Mouse (Mus musculus) ES-E14 (cell line): ENCODE results near the gene Zbtb3. TPM values are rescaled to one million over a fixed set of nuclear protein-coding genes. Genes with fewer than 3 reads are reported as not detected.

Experiments
- DNase-seq: peaks from one replicate; pipeline ENCODE4 v3.0.0-alpha.2; 2013; ENCODE audit warnings: low read depth, low spot score
- H3K27ac ChIP-seq: 2 replicates; pipeline ENCODE4 v1.5.1; 2012; ENCODE audit warnings: low read depth, mild to moderate bottlenecking, low read length, moderate library complexity, mixed read lengths; ENCODE audit not compliant: poor library complexity, insufficient read depth, severe bottlenecking
- H3K36me3 ChIP-seq: 2 replicates; pipeline ENCODE4 v1.6.1; 2012; ENCODE audit warnings: mild to moderate bottlenecking, low read length, moderate library complexity, mixed read lengths; ENCODE audit not compliant: control insufficient read depth, poor library complexity, insufficient read depth, severe bottlenecking
- H3K4me1 ChIP-seq, 2 experiments: fragments of 150-350 bp in 1 of 2; sonication (generic) in 1 of 2; 2 replicates each; pipeline ENCODE4 v1.6.1; 2012; ENCODE audit warnings: low read length in 2 of 2, mild to moderate bottlenecking in 1 of 2, mixed read lengths in 1 of 2; ENCODE audit not compliant: control insufficient read depth in 2 of 2, insufficient read depth in 2 of 2, poor library complexity in 1 of 2
- H3K4me3 ChIP-seq, 2 experiments: fragments of 150-350 bp in 1 of 2; sonication (generic) in 1 of 2; 2 replicates each; pipeline ENCODE4 v1.5.1; 2012; ENCODE audit warnings: low read length in 2 of 2, low read depth in 1 of 2, mild to moderate bottlenecking in 1 of 2, mixed read lengths in 1 of 2; ENCODE audit not compliant: insufficient read depth in 1 of 2, poor library complexity in 1 of 2, severe bottlenecking in 1 of 2
- H3K9ac ChIP-seq: 2 replicates; pipeline ENCODE4 v1.6.1; 2012; ENCODE audit warnings: low read depth, mild to moderate bottlenecking, low read length, mixed read lengths; ENCODE audit not compliant: poor library complexity, insufficient read depth, severe bottlenecking
- H3K9me3 ChIP-seq: fragments of 150-350 bp; sonication (generic); 2 replicates; pipeline ENCODE4 v1.6.1; 2012; ENCODE audit warnings: low read depth, mild to moderate bottlenecking, low read length; ENCODE audit not compliant: control insufficient read depth, insufficient read depth
- CHD2 ChIP-seq: IDR thresholded peaks from 2 replicates; pipeline ENCODE4 v1.6.1; 2014; ENCODE audit warnings: mild to moderate bottlenecking, low read depth, low read length, inconsistent platforms
- HCFC1 ChIP-seq: IDR thresholded peaks from 2 replicates; pipeline ENCODE4 v1.6.1; 2012; ENCODE audit warnings: low read length, inconsistent platforms, borderline replicate concordance; ENCODE audit not compliant: insufficient read depth
- MAFK ChIP-seq: IDR thresholded peaks from 2 replicates; pipeline ENCODE4 v1.6.1; 2014; ENCODE audit warnings: mild to moderate bottlenecking, low read depth, low read length, inconsistent platforms; ENCODE audit not compliant: insufficient read depth
- ZC3H11A ChIP-seq: IDR thresholded peaks from 2 replicates; pipeline ENCODE4 v1.6.1; 2012; ENCODE audit warnings: low read depth, mild to moderate bottlenecking, inconsistent platforms, low read length, borderline replicate concordance
- ZNF384 ChIP-seq: IDR thresholded peaks from 2 replicates; pipeline ENCODE4 v1.6.1; 2012; ENCODE audit warnings: low read depth, low read length, inconsistent platforms
- in situ Hi-C, 2 experiments: fragments of 600-800 bp; cut with MboI; formaldehyde crosslinking; loops; one replicate each; pipeline ENCODE4 v1.15.1; 2025; ENCODE audit warnings: low sequenced_read_pairs in 2 of 2, inconsistent platforms in 1 of 2; ENCODE audit not compliant: unreplicated experiment in 2 of 2
- total RNA-seq: library from RNA; depleted of rRNA; stranded (reverse); fragments of 300-350 nt; gene quantifications from 2 replicates; pipeline ENCODE4 v1.2.3, GENCODE M21; 2012

Gene Zbtb3
- total RNA-seq, 1 experiment = 3.4 TPM

DNA sequence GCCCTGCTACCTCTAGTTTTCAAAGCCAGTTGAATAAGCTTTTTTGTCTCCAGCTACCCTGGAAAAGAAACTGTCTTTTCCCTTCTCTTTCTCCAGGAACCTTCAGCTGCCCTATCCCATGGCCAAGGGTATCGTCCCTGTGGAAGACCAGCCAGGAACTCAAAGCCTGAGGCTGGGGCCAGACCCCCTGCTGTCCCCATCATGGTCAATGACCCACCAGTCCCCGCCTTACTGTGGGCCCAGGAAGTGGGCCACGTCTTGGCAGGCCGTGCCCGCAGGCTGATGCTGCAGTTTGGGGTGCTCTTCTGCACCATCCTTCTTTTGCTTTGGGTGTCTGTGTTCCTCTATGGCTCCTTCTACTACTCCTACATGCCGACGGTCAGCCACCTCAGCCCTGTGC, 38.7 kb downstream of the Zbtb3 start:
- Histone ChIP-seq H3K4me3 (peak overlapping the region in 1 of 2 experiments; percentile 70; a peak in 1 of 4 replicates), H3K27ac (no peak overlapping the region), H3K4me1 (peaks cover 2 to 13% of the 10 kb centered on the region in 2 experiments; a peak in 3 of 4 replicates), H3K9me3 (no peaks in the 10 kb centered on the region), H3K9ac (no peak overlapping the region; the same call in 1 of the 2 replicates), H3K36me3 (peaks cover 1% of the 10 kb centered on the region; the same call in 1 of the 2 replicates)
- in situ Hi-C loops = no loop called here
- TF ChIP-seq MAFK = no peak
- TF ChIP-seq CHD2 = no peak
- no peak for DNase-seq

- in situ Hi-C loops = no loop called here
- Histone ChIP-seq H3K36me3 (peaks cover 8% of the 10 kb centered on the region; the same call in 1 of the 2 replicates), H3K4me3 (no peak overlapping the region), H3K9ac (no peak overlapping the region), H3K9me3 (no peaks in the 10 kb centered on the region), H3K27ac (no peak overlapping the region), H3K4me1 (peaks cover 2 to 18% of the 10 kb centered on the region in 2 experiments; a peak in 3 of 4 replicates)
- TF ChIP-seq ZC3H11A = no peak
- TF ChIP-seq MAFK = no peak
- no peak for DNase-seq
These were observed 40.6 kb downstream of the Zbtb3 start for GRCm38 (mm10) chr19:8842961-8843360.

GRCm38 (mm10) chr19:8844371-8845129, 42.2 kb downstream of the Zbtb3 start:
- no peak overlapping the region for H3K9ac ChIP-seq
- peaks cover 0 to 18% of the 10 kb centered on the region in 2 experiments; a peak in 2 of 4 replicates for H3K4me1 ChIP-seq
- in situ Hi-C loops = no loop called here
- H3K9me3 ChIP-seq = no peaks in the 10 kb centered on the region
- DNase-seq = peak; percentile 76
- H3K27ac ChIP-seq = no peak overlapping the region
- TF ChIP-seq MAFK (no peak), ZNF384 (peak; percentile 71)
- no peak overlapping the region for H3K4me3 ChIP-seq
- H3K36me3 ChIP-seq = peaks cover 8% of the 10 kb centered on the region; the same call in 1 of the 2 replicates

GRCm38 (mm10) chr19:8848356-8848755, 46.0 kb downstream of the Zbtb3 start:
- peaks cover 8% of the 10 kb centered on the region; the same call in 1 of the 2 replicates for H3K36me3 ChIP-seq
- peaks cover 5 to 18% of the 10 kb centered on the region in 2 experiments; a peak in 2 of 4 replicates for H3K4me1 ChIP-seq
- no peak overlapping the region for H3K9ac ChIP-seq
- DNase-seq = no peak
- no peaks in the 10 kb centered on the region for H3K9me3 ChIP-seq
- in situ Hi-C loops = no loop called here
- TF ChIP-seq ZC3H11A (no peak), ZNF384 (no peak), MAFK (no peak), HCFC1 (no peak), CHD2 (no peak)
- H3K27ac ChIP-seq = no peak overlapping the region
- H3K4me3 ChIP-seq = no peak overlapping the region
